ENCODE assay signal across 1 mouse cellular context in the genomic region with DNA sequence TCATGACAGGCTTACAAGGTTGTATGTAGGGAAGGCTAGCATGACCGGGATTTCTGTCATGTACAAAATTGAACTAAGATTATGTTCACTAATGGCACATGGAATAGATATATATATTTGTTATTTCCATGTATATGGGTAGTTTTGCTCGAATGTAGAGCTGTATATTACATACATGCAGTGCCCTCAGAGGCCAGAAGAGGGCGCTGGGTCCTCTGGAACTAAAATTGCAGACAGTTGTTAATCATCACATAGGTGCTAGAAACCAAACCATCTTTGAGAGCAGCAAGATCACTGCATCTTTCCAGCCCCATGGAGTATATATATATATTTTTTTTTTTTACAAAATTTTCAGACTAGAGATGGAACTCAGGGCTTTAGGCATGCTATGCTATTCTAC.
A peak's percentile ranks its signal among the peaks of the same experiment; 100 is the strongest.
TF ChIP-seq lines count a peak whose summit lies in the region.

No protein-coding gene starts in this region.

TF ChIP-seq in CH12.LX, 34 proteins besides CTCF, POLR2A, EP300 and RAD21:
- peak; percentile 29 for TF ChIP-seq SMC3 (IDR thresholded peaks at IDR 0.05; ENCODE audit: low read depth, low read length)
- TF ChIP-seq MAFK (IDR thresholded peaks at IDR 0.05; ENCODE audit: insufficient replicate concordance, low read length), result no peak
- TF ChIP-seq GABPA (IDR thresholded peaks at IDR 0.05; ENCODE audit: insufficient replicate concordance, low read depth, low read length), result no peak
